Mouse (Mus musculus) right cerebral cortex, postnatal 25 days (tissue): ENCODE measurements around the gene Fbxo21.

Experiments used
- DNase-seq: peaks from one replicate; pipeline ENCODE4 v3.0.0; 2022

Fbxo21 gene

DNA sequence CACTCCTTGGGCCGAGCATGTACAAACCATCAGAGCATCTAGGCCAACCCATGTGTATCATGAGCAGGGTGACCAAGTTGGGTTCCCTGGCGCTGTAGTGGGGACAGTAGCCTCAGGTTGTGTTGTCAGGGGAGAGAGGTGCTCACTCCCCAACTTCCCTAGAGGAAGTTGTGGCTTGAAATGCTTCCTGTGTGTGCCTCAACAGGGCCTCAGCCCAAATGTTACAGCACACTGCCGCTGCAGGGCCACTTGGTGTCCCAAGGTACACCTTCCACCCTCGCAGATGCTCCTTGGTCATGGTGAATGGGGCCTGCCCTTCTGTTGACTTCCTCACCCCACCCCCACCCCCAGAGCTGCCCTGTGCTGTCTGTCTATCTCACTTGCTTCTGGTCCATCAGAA, 71.9 kb downstream of the Fbxo21 start:
- no peak for DNase-seq

GRCm38 (mm10) chr5:118048928-118049327, 72.4 kb downstream of the Fbxo21 start:
- no peak for DNase-seq

GRCm38 (mm10) chr5:118050743-118051142, 74.2 kb downstream of the Fbxo21 start:
- DNase-seq, result no peak

GRCm38 (mm10) chr5:118051981-118052662, 75.6 kb downstream of the Fbxo21 start:
- no peak for DNase-seq

DNA sequence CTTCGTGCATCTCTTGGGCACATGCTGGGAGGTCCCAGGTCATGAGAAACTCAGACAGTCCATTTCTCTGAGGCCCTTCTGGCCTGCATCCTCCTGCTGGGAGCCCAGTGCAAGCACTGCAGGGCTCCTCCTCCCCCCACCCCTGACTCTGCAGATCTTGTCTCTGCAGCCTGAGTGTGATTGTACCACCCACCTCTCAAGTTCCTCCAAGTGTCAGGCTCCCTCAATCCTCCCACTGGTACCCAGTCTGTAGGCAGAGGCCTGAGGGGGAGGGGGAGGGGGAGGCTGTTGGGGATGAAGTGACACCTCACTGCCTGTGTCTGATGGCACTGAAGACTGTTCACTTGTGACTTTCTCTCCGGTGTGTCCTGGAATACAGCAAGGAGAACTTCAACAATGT, 76.7 kb downstream of the Fbxo21 start:
- DNase-seq, result no peak

- DNase-seq, result no peak
These were observed 81.1 kb downstream of the Fbxo21 start for GRCm38 (mm10) chr5:118057508-118058111.

DNA sequence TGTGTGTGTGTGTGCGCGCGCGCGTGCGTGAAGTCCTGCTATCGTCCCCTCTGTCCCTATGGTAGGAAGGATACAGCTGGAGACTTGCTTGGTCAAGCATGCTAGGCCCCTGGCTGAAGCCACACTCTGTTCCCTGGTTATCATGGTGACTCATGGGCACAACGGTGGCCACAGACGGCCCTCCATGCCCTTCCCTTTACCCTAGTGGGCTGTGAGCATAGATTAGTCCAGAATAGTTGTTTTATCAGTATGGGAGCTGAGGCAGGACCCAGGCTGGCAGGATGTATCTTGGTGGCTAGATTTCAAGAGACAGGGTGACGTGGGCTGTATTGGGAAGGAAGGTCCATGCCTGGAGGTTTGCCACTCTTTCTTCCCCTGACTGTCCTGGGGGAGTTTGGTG, 82.3 kb downstream of the Fbxo21 start:
- no peak for DNase-seq

GRCm38 (mm10) chr5:118059646-118060045, 83.1 kb downstream of the Fbxo21 start:
- no peak for DNase-seq
